Mouse (Mus musculus): ENCODE measurements around the gene Smok2a. TPM values are rescaled to one million over a fixed set of nuclear protein-coding genes. Genes with fewer than 3 reads are reported as not detected.

Gene Smok2a
- polyA plus RNA-seq, 1 experiment = not detected

Other genes with a start within 250 kb of the Smok2a start
- 17.3 and 23.9 TPM in 2 replicates for gene Wtap, start 227.0 kb upstream of the Smok2a start, polyA plus RNA-seq (2012; rRNA removed)
- 731 and 1,146 TPM in 2 replicates for gene Sod2, start 214.3 kb upstream of the Smok2a start, polyA plus RNA-seq (2012; rRNA removed)
- 0.11 and 0.22 TPM in 2 replicates for gene Gpr31b, start 168.9 kb upstream of the Smok2a start, polyA plus RNA-seq (2012; rRNA removed)
- 0.14 and 0.42 TPM in 2 replicates for gene Tcp10b, start 160.1 kb upstream of the Smok2a start, polyA plus RNA-seq (2012; rRNA removed)
- gene Unc93a, start 89.4 kb upstream of the Smok2a start, polyA plus RNA-seq (2012; rRNA removed) = 0.04 TPM in 1 of 2 replicates, not detected in the other
- gene Smok2b, start 9.1 kb downstream of the Smok2a start, polyA plus RNA-seq (2012; rRNA removed) = not detected in 2 replicates
- 0.03 and 0.05 TPM in 2 replicates for gene Tcp10c, start 133.4 kb downstream of the Smok2a start, polyA plus RNA-seq (2012; rRNA removed)

All from kidney, adult 2 months (tissue).